In genomic region chr2:166647242-166647641, GRCm38 (mm10) we compare ENCODE assay signal across 16 mouse cellular contexts.
DNase-seq lines count a peak whose midpoint lies in the region; ATAC-seq and TF ChIP-seq lines count a peak whose summit lies in the region.
"Had no signal": no experiment of that assay in that cellular context is flagged by ENCODE, and none has a peak within 500 bp of the region (broad histone marks: within the 10 kb centered on the region; RNA-seq: fewer than 3 reads in every experiment).

No protein-coding gene starts in this region.

- no peak for DNase-seq in frontal cortex, adult 2 months (ENCODE audit: extremely low spot score in 1 of 2, low spot score in 1 of 2)
- no peak for DNase-seq in kidney, postnatal 36 days
- no peak for DNase-seq in Patski (ENCODE audit: low read depth, low spot score)
- DNase-seq in adrenal gland, postnatal 25 days = no peak
- DNase-seq in cerebellum, postnatal 36 days = no peak
- DNase-seq: heart, adult 11 months; heart, postnatal 14 days; kidney, adult 2 months; kidney, postnatal 4 days; liver, postnatal 0 days; lung, postnatal 4 days had no signal

- H3K4me3 ChIP-seq in kidney, embryonic 16.5 days (ENCODE audit: low read length) = no peak overlapping the region
- H3K4me3 ChIP-seq: midbrain, embryonic 13.5 days had no signal

- 67% methylated on average over 7 of the region's 7 CpGs for WGBS in kidney, embryonic 16.5 days

- TF ChIP-seq CTCF in Patski (IDR thresholded peaks at IDR 0.05) = no peak

- H3K36me3 ChIP-seq in kidney, embryonic 16.5 days (ENCODE audit: insufficient read depth, low read length) = no peaks in the 10 kb centered on the region

- no peaks in the 10 kb centered on the region for H3K9me3 ChIP-seq in kidney, embryonic 16.5 days (ENCODE audit: low read length)
- H3K9me3 ChIP-seq: midbrain, embryonic 13.5 days had no signal

- ATAC-seq in frontal cortex, adult (ENCODE audit: low TSS enrichment) = peak; percentile 31; the same call in 1 of the 2 replicates
- ATAC-seq in kidney, embryonic 16.5 days (ENCODE audit: low FRiP score, low TSS enrichment) = no peak
- peak; percentile 22 for ATAC-seq in Patski
- ATAC-seq in inflammation-experienced regulatory T-cells, adult 6 months = peak; percentile 15
- ATAC-seq: liver, postnatal 0 days; midbrain, embryonic 13.5 days had no signal

- in situ Hi-C loops in Patski (cut with MboI; ENCODE audit: low pct_unique_long_range_greater_than_20kb) = no loop called here

- CTCF ChIA-PET in Patski (lab: Charles Lee) = interaction anchor here (0.8 to 1.0 kb wide), 2 partner anchors 9 to 39 kb away, joined by 3 to 4 read pairs; no protein-coding TSS in a partner anchor

- H3K4me2 ChIP-seq in kidney, embryonic 16.5 days (replicated peaks; ENCODE audit: low read depth, low read length) = no peak overlapping the region
- H3K4me2 ChIP-seq: midbrain, embryonic 13.5 days had no signal

- H3K4me1 ChIP-seq in kidney, embryonic 16.5 days (ENCODE audit: insufficient read depth, low read length) = 0 out of 2 replicates have a peak, but pooled peaks cover 4% of the 10 kb centered on the region

- 0 out of 2 replicates have a peak overlapping the region, but pooled peaks have one; percentile 8 for H3K9ac ChIP-seq in kidney, embryonic 16.5 days (replicated peaks; ENCODE audit: low read length)
- H3K9ac ChIP-seq: liver, postnatal 0 days had no signal

- POLR2A ChIA-PET in Patski (lab: Charles Lee) = no interaction called here

- no peak overlapping the region for H3K27ac ChIP-seq in kidney, embryonic 16.5 days (ENCODE audit: low read length)
- H3K27ac ChIP-seq: midbrain, embryonic 13.5 days; stomach, postnatal 0 days had no signal

- no peaks in the 10 kb centered on the region for H3K27me3 ChIP-seq in kidney, embryonic 16.5 days (ENCODE audit: insufficient read depth, low read length)
- H3K27me3 ChIP-seq in Patski = no peaks in the 10 kb centered on the region
- H3K27me3 ChIP-seq: midbrain, embryonic 13.5 days had no signal
